Mouse (Mus musculus) testis, postnatal 14 days (tissue): ENCODE results near the gene Tmem248.

Source experiments
- DNase-seq: peaks from one replicate; pipeline ENCODE4 v3.0.0; 2021; ENCODE audit warnings: low spot score

Gene Tmem248

DNA sequence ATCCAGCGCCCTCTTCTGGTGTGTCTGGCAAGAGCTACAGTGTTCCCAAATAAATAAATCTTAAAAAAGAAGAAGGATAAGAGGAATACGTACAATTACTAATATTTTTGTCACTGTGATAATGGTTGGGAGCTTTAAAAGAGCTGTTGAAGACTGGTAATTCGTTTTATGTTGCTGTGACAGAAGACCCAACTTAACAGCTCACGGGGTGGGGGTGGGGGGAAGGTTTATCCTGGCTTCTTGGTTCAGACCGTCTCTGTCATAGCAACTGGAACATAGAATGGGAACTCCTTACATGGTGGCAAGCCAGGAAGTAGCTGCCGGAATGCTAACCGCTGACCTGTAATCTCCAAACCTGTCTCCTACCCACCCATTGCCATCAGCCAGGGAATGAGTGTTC is at the start of gene Tmem248:
Gene Tmem248, plus strand, starts transcription at position 301 of the 400 bp plus-strand sequence.
- no peak for DNase-seq

DNA sequence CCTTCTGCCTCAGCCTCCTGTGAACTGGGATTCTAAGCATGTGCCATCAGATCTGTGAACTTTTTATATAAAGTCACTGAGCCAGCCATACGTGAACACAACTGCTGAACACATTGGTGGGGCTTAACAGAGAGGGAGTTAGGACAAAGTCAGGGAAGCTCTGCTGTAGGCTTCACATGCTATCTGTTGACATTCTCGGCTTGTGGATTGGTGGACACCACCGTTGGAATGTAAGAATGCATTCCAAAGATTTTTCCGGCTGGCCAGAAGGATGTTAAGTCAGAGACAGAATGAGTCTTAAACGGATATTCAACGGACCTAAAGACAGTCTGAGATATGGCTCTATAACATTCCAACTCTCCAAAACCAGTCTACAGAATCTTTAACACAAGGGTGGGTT is 47.8 kb upstream of the Tmem248 start:
- no peak for DNase-seq

DNA sequence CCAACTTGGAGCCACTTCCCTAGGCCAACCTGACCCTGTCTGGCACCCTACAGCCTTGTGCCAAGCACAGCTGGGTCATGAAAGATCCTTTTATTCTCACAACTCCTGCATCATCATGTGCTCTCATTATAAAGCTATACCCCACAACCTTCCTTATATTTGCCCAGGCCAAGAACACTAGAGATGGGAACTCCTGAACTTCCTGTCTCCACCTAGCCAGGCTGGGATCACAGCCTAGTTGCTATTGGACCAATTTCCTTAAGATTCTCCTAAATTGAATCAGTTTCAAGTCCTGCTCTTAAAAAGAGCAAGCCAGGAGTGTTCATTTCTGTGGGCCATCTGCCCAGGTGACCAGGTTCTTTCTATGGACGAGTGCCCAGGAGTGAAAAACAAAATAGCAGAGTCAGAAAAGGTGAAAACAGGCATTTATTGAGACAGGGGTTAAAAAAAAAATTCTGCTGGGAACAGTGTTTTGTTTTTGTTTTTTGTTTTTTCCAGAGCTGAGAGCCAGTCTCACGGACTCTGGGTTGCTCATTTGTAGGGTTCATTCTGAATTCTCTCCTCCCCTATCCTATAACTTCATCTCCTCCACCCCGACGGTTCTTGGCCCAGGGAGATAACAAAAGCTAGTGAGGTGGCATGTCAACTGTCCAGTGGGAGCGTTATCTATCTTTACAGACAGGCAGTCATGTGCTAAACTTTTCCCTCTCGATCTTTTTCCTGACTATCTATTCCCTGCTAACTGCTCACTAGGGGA is 46.0 kb upstream of the Tmem248 start:
- DNase-seq, result no peak

DNA sequence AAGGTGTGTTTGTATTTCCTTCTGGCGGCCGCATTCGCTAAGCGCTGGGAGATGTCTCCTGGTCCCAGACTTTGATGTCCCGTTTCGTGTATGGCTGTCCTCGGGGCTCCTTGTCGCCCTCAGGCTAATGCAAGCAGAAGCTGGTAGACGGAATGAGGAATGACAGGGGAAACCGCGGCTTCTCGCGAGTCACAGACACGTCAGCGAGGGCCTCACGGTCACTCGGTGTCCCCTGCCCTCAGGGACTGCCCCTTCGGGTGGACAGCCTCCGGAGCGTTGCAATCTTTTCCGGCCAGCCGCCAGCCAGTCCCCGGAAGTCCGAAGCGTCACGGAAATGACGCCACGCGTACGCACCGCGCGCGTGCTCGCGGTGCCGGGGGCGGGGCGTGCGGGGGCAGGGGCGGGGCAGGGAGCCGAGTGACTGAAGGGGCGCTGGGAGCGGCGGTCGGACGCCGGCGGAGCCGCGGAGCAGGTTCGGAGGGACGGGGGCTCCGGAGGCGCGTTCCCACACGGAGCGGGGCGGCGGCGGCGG is 45.4 kb upstream of the Tmem248 start, which contains the start of gene Rabgef1:
Gene Rabgef1, plus strand, starts transcription at position 376 of the 532 bp plus-strand sequence.
- DNase-seq, result peak; percentile 91

DNA sequence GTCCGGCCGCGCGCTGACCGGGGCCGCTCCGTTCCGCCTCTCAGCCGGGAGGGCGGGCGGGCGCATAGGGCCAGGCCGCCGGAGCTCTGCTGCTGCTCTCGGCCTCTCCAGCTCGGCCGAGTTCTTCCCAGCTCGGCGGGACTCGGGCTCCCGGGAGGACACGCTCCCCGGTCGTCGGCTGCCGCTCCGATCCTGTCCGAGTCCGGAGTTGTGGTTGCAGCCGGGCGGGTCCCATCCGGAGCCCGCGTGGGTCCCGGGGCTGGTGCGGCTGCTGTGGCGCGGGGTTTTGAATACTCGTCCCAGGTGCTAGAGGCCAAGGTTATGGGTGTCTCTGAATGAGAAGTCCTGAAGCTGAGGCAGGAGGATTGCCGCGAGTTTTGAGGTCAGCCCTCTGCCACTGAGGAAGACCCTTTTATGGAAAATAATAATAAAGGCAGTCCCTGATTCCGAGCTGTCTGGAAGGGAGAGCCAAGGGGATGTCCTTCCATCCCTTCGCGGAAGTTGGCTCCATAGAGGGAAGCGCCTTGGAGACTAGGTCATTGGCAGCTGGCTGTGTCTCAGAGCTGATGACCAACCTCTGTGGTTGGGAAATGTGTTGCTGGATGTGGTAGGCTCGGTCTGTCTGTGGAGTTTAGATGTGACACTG is 44.8 kb upstream of the Tmem248 start:
- DNase-seq, result peak; percentile 39

DNA sequence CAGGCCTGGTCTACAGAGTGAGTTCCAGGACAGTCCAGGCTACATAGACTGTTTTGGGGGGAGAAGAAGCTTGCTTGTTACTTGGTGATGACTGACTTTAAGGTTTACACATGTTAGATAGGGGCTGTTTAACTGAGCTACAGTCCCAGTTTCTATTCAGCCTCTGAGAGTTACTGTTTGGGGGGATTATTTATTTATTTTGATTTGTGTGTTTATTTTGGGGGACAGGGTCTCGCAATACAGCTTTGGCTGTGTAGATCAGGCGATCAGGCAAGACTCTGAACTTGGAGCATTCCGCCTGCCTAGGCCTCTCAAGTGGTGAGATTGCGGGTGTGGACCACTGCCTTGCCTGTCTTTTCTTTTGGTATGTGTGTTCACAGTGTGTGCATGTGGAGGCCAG is 43.9 kb upstream of the Tmem248 start:
- no peak for DNase-seq

DNA sequence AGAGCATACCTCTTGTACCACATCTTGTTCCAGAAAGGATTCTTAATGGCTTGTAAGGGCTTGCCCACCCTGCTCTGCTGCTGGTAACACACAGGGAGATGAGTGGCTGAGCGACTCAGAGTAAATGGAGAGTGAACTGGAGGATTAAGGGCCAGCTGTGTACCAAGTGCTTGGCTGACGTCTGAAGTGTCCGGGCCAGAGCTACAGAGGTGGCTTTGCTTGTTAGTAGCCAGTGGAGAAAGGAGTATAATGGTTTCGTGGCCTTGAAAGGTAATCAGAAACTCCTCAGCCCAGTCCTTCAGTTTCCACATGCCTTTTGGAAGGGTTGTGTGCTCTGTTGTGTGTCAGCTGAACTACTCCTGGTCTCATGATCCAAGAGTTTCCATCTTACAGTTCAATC is 39.0 kb upstream of the Tmem248 start:
- DNase-seq, result no peak

DNA sequence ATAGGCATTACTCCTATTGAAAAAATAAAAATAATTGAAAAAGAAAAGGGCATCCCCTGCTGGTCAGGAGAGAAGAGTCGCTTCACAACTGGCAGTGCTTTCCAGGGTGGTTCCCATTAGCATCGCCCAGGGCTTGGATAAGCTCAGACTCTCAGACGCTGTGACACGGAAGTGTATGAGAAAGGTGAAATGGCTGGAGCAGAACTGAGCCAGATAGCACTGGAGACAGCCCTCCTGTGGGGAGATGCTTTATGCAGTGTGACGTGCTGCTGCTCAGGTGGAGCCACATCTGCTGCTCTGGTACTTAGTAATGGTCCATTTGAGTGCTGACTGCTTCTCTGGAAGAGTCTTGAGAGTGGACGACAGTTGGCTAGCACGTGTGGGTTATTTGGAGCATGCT is 36.5 kb upstream of the Tmem248 start:
- DNase-seq, result no peak

DNA sequence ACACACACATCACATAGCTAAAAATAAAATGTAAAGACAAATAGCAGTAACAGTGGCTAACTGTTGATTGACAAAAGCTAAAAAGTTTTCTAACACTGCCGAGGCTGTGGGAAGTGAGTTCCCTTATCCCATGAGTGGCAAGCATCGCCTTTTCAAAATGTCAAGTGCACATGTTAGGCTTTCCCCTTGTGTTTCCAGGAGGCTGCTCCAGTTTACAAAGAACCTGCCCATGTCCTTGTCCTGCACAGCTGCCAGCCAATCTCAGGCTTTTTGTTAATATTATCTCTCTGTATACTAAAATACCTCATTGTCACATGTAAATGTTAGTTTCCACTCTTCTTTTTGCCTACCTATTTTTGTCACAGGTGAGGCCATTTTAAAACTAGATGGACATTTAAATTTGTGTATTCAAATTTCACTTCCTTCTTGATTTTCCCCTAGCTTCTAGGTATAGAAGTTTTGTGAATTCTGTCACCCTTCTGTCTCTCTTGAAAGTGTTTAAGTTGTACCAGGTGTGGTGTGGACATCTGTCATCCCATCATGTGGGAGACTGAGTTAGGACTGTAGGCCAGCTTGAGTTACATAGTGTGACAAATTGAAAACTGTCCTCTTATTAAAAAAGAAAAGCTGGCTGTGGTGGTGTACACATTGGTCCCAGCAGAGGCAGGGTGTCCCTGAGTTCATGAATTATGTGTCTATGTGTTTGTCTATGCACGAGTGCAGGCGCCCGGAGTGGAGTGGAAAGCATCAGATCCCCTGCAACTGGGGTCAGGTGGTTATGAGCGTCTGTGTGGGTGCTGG is 34.9 kb upstream of the Tmem248 start:
- no peak for DNase-seq

DNA sequence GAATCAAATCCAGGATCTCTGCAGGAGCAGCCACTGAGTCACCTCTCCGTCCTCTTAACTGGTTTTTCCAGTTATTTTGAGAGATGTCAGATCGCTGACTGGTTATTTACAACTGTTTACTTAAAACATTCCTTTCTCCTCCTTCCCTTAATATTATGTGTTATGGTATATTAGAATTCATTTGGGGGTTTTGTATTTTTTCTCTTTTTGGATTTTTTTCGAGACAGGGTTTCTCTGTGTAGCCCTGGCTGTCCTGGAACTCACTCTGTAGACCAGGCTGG is 34.4 kb upstream of the Tmem248 start:
- no peak for DNase-seq

DNA sequence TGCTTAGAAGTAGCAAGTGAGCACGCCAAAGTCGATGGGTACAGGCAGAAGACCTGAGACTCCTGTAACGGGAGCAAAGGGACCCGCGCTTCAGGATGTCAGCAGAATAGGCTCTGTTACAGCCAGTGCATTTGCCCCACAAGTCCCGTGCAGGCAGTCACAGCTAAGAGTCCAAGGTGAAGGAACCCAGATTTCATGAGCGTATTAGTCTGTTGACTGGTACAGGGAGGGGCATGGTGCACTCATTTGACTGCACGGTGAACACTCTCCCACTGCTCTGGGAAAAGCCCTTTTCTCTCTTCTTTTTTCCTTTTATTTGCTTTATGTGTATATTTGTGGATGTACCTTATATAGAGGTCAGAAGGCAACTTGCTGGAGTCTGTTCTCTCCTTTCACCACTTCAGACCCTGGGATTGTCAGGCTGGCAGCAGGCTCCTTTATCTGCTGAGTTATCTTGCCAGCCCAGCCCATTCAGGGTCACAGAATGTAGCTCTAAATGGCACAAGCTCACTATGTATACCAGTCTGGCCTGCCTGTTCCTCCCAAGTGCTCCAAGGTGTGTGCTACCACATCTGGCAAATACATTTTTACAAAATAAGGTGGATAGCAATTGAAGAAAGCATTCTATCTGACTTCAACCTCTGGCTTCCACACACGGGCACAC is 32.6 kb upstream of the Tmem248 start:
- DNase-seq, result no peak

DNA sequence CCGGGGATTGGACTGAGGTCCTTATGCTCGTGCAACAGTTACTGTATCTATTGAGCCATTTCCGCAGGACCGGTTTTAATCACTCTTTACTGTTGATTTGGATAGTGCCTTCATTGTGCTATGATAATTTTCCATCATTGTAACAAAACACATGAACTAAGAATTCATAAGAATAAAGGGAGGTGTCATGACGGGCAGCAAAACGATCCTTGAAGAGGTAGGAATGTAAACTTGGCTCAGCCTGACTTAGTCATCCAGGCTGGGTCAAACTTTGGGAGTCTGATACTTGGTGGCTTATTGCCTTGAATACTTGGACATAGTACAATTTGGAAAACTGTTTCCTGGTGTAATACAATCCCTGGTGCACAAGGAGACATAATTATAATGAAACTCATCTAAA is 31.6 kb upstream of the Tmem248 start:
- no peak for DNase-seq

DNA sequence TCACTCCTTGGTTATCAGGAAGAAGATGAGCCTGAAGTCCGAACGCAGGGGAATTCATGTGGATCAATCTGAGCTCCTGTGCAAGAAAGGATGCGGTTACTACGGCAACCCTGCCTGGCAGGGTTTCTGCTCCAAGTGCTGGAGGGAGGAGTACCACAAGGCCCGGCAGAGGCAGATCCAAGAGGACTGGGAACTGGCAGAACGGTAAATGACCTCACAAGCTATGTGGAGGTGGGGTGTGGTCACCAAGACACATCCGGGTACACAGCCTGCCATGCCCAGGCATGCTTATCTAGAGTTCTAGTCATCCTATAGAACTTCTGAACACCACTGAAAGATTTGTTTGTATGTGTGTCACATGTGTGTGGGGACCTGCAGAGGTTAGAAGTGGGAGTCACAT is 29.5 kb upstream of the Tmem248 start:
- DNase-seq, result no peak

DNA sequence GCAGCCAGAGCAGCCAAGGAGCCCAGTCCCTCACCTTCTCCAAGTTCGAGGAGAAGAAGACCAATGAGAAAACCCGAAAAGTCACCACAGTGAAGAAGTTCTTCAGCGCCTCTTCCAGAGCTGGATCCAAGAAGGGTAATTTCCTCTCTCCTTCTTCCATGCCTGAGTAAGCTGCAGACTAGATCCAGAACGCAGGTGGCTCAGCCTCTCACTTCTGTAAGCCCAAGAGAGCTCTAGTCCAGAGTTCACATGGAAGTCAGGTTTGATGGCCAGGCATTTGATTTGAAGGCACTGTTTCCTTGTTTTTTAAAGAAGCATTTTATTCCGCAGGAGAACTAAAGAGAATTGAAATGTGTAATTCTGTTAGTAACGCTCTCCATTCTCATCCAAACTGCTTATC is 26.0 kb upstream of the Tmem248 start:
- no peak for DNase-seq

DNA sequence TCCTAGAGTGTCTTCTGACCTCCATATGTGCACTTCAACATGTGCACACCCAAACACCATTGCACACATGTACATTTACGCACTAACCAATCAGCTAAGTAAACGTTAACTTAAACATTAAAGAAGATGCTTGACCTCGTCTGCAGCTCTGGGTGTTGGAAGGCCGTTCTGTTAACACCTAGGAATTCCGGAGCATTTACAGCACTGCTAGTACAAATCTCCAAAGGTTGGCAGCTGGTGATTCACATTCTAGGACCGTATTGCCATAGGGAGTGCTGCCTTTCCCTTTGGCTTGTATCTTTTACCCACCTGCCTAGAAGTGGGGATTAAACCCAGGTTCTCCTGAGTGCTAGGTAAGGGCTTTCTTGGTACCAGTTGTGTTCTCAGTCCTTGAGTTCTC is 25.0 kb upstream of the Tmem248 start:
- no peak for DNase-seq

DNA sequence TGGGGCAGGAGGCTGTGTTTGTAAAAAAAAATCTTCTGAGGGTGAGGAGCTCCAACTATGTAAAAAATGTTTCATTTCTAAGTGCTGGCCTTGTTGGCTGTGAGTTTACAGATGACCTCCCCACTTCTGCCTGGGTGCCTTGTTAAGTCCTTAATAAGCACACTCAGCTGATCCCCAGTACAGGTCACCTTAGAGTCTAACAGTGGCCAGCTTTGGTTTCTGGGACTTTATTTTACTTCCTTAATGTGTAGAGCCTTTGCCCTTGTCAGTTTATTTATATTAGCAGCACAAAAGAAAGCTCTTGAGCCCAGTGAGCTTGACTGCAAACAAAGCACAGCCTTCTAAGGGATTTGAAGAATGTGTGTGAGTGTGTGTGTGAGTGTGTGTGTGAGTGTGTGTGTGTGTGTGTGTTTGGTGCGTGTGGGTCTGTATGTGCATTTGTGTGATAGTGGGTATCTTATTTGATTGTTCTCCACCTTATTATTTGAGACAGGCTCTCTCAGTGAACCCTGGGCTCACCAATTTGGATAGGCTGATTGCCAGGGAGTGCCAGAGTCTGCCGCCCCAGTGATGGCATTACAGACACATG is 24.4 kb upstream of the Tmem248 start:
- DNase-seq, result no peak

DNA sequence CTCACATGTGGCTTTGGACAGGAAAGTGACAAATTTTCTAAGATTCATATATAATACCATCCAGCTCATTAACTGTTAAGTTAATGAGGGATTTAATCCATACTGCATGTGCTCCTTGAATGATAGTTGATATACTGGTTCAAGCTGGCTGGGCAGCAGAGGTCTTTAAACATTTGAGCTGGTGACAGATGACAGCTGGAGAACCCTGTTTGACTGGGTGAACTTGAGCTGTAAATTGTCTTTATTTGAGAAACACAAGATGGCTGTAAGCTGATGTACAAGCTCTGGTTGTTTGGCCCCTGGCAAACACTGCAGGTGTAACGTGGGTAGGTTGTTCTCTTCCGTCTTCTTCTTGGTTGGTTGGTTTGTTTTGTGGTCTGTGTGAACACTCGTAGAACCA is 23.1 kb upstream of the Tmem248 start:
- no peak for DNase-seq

DNA sequence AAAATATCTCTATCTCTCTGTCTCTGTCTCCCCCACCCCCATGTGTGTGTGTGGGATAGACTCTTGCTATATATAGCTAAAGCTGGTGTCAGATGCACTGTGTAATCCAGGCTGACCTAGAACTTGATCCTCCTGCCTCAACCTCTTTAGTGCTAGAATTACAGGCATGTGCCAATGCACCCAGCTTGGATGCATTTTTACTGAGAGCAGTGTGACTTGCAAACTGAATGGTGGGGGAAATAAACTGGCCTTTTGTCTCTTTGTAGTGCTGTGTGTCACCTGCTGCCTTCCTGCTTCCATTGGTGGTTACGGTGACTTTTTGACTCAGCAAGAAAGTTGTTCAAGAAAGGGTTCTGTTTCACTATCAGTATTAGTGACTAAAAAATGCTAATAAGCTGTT is 20.6 kb upstream of the Tmem248 start:
- DNase-seq, result no peak

DNA sequence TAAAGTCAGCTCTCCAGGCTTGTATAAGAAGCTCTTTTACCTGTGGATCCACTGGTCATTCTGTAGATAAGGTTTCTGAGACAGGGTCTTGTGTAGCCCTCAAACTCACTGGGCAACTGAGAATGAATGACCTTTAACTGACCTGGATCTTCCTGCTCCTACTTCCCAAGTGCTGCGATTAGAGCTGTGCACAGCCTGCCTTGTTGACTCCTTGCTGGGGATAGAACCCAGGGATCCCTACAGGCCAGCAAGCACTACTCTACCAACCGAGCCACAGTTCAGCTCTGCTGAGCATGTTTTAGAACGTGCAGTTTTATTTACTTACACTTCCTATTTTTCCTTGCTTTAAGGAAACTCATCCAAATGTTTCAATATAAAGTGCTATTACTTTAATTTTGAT is 19.4 kb upstream of the Tmem248 start:
- DNase-seq, result no peak

DNA sequence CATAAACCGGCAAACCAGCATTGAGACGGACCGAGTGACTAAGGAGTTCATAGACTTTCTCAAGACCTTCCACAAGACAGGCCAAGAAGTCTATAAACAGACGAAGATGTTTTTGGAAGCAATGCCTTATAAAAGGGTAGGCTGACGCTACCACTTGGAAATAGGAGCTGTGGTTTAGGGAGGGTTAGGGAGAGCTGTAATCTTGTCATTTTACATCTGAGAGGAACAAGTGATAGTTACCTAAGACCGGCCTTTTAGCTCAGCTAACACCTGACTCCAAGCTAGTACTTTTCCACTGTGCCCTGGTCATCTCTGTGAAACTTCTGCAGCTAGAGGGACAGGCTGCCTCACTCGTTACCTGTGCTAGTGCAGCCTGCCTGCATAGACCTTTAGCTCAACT is 18.9 kb upstream of the Tmem248 start:
- DNase-seq, result no peak

DNA sequence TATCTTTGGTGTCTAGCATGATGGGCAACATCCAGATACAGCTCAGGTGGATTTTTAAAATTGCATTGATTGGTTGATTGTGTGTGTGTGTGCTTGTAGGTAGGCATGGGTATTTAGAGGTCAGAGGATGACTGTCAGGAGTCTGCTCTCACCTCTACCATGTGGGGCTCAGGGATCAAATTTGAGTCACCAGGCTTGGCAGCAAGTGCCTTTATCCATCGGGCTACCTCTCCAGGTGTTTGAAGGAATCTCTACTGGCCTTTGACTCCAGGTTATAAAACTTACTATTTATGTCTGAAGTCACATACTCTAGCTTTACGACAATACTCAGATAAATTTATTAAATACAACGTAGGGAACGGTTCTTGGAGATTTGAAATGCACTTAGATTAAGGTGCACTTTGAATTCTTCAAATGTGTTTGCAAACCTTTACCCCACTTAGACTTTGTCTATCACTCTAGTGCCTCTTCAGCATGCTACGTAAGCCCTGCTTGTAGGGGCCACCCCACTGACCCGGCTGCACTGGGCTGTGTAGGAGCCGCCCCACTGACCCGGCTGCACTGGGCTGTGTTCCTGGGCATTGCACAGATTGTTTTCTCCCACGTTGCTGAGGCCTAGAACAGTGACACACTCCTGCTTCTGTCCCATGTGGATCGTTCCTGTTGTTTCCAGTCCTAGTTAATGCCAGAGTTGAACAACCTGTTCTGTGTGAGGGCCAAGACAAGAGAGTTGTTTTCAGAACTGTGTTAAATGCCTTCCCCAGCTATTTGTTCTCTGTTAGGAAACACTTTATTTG is 16.4 kb upstream of the Tmem248 start:
- no peak for DNase-seq
